Mouse (Mus musculus) liver, embryonic 11.5 days (tissue): ENCODE measurements around the gene Camkv. TPM values are rescaled to one million over a fixed set of nuclear protein-coding genes. Genes with fewer than 3 reads are reported as not detected.

ENCODE experiments used
- ATAC-seq: fragments of 200-750 bp; cut with Nextera tagmentation; replicated peaks from 2 replicates; pipeline ENCODE4 v1.8.0; 2017; ENCODE audit warnings: moderate number of reproducible peaks, mild to moderate bottlenecking, moderate TSS enrichment, moderate library complexity; ENCODE audit not compliant: low FRiP score
- DNase-seq: peaks from one replicate; pipeline ENCODE4 v3.0.0-alpha.2; 2017; ENCODE audit warnings: low spot score
- H3K27ac ChIP-seq: fragments of 300-500 bp; sonication (generic); 2 replicates; pipeline ENCODE4 v1.5.1; 2014; ENCODE audit warnings: mild to moderate bottlenecking, low read depth, low read length, control low read depth
- H3K27me3 ChIP-seq: fragments of 300-500 bp; sonication (generic); replicated peaks from 2 replicates; pipeline ENCODE4 v1.6.1; 2014; ENCODE audit warnings: low read length, mixed read lengths; ENCODE audit not compliant: control insufficient read depth, insufficient read depth
- H3K36me3 ChIP-seq: fragments of 300-500 bp; sonication (generic); 2 replicates; pipeline ENCODE4 v1.6.1; 2014; ENCODE audit warnings: mild to moderate bottlenecking, low read length, moderate library complexity, mixed read lengths; ENCODE audit not compliant: control insufficient read depth, insufficient read depth
- H3K4me1 ChIP-seq: fragments of 300-500 bp; sonication (generic); replicated peaks from 2 replicates; pipeline ENCODE4 v1.6.1; 2014; ENCODE audit warnings: low read length, mixed read lengths; ENCODE audit not compliant: control insufficient read depth, insufficient read depth
- H3K4me2 ChIP-seq: fragments of 300-500 bp; sonication (generic); 2 replicates; pipeline ENCODE4 v1.6.1; 2014; ENCODE audit warnings: mild to moderate bottlenecking, control low read depth, moderate library complexity
- H3K4me3 ChIP-seq: fragments of 300-500 bp; sonication (generic); 2 replicates; pipeline ENCODE4 v1.5.1; 2014; ENCODE audit warnings: low read depth, low read length, control low read depth
- H3K9ac ChIP-seq: fragments of 300-500 bp; sonication (generic); 2 replicates; pipeline ENCODE4 v1.6.1; 2014; ENCODE audit warnings: low read depth, low read length, control low read depth
- H3K9me3 ChIP-seq: fragments of 300-500 bp; sonication (generic); 2 replicates; pipeline ENCODE4 v1.6.1; 2016; ENCODE audit warnings: low read length, inconsistent platforms, mixed read lengths; ENCODE audit not compliant: control insufficient read depth
- WGBS: fragments of 180-500 bp; shearing (Covaris S2); extraction: QIAGEN DNeasy Blood & Tissue Kit; methylation state at CpG from one replicate; pipeline ENCODE4 v1.1.7; 2014; 5-methylcytosine and 5-hydroxymethylcytosine counted together
- polyA plus RNA-seq: library from polyadenylated mRNA; unstranded; fragments of >200 nt; fragmentation: Nextera tagmentation; extraction: Ambion mirVana; gene quantifications from 2 replicates; pipeline ENCODE4 v1.2.1, GENCODE M21; 2014

The Camkv gene
- polyA plus RNA-seq, 1 experiment from 2014 or later = 0.56 TPM

- Histone ChIP-seq H3K4me1 (peaks cover 12% of the 10 kb centered on the region), H3K4me3 (no peak overlapping the region), H3K36me3 (no peaks in the 10 kb centered on the region), H3K27ac (no peak overlapping the region), H3K27me3 (no peaks in the 10 kb centered on the region), H3K4me2 (no peak overlapping the region), H3K9me3 (no peaks in the 10 kb centered on the region), H3K9ac (no peak overlapping the region)
- 79% methylated on average over 13 of the region's 13 CpGs for WGBS
- DNase-seq (no peak), ATAC-seq (no peak)
These were observed 13.9 kb downstream of the Camkv start for GRCm38 (mm10) chr9:107949184-107949921.

GRCm38 (mm10) chr9:107949922-107950235 lies 14.4 kb downstream of the Camkv start, which contains the start of gene Traip:
Gene Traip, plus strand, starts transcription at chr9:107950136.
- Histone ChIP-seq H3K4me3 (peak within 1 kb of the TSS; percentile 72), H3K9me3 (no peaks in the 10 kb centered on the region), H3K27ac (peak within 1 kb of the TSS; percentile 33; the same call in 1 of the 2 replicates), H3K4me2 (peak within 1 kb of the TSS; percentile 66), H3K9ac (peak within 1 kb of the TSS; percentile 78), H3K27me3 (no peaks in the 10 kb centered on the region), H3K36me3 (no peaks in the 10 kb centered on the region), H3K4me1 (peaks cover 12% of the 10 kb centered on the region)
- DNase-seq (no peak), ATAC-seq (no peak)
- WGBS = 90% methylated on average over 10 of the region's 10 CpGs

GRCm38 (mm10) chr9:107950460-107951355 lies 15.2 kb downstream of the Camkv start:
- H3K4me2 ChIP-seq = peak overlapping the region; percentile 66
- H3K27me3 ChIP-seq = no peaks in the 10 kb centered on the region
- no peaks in the 10 kb centered on the region for H3K9me3 ChIP-seq
- H3K27ac ChIP-seq = peak overlapping the region; percentile 33; the same call in 1 of the 2 replicates
- peak; percentile 84 for DNase-seq
- peak overlapping the region; percentile 78 for H3K9ac ChIP-seq
- 17% methylated on average over 45 of the region's 45 CpGs for WGBS
- peak; percentile 87 for ATAC-seq
- H3K36me3 ChIP-seq = no peaks in the 10 kb centered on the region
- H3K4me3 ChIP-seq = peak overlapping the region; percentile 72
- H3K4me1 ChIP-seq = peaks cover 12% of the 10 kb centered on the region

GRCm38 (mm10) chr9:107955613-107956289 lies 20.3 kb downstream of the Camkv start:
- Histone ChIP-seq H3K4me3 (no peak overlapping the region), H3K4me1 (peaks cover 12% of the 10 kb centered on the region), H3K27ac (no peak overlapping the region), H3K36me3 (peaks cover 18% of the 10 kb centered on the region), H3K4me2 (no peak overlapping the region), H3K9ac (no peak overlapping the region), H3K27me3 (no peaks in the 10 kb centered on the region), H3K9me3 (no peaks in the 10 kb centered on the region)
- WGBS = 79% methylated on average over 6 of the region's 6 CpGs
- DNase-seq (no peak), ATAC-seq (no peak)

GRCm38 (mm10) chr9:107957141-107957540 lies 21.7 kb downstream of the Camkv start:
- H3K27me3 ChIP-seq = no peaks in the 10 kb centered on the region
- no peak for ATAC-seq

GRCm38 (mm10) chr9:107959896-107960295 lies 24.4 kb downstream of the Camkv start:
- no peak overlapping the region for H3K27ac ChIP-seq
- no peaks in the 10 kb centered on the region for H3K27me3 ChIP-seq
- 0 out of 2 replicates have a peak, but pooled peaks cover 4% of the 10 kb centered on the region for H3K4me1 ChIP-seq
- peaks cover 25% of the 10 kb centered on the region for H3K36me3 ChIP-seq
- no peak overlapping the region for H3K9ac ChIP-seq
- H3K4me3 ChIP-seq = no peak overlapping the region
- no peak overlapping the region for H3K4me2 ChIP-seq
- no peaks in the 10 kb centered on the region for H3K9me3 ChIP-seq
- no peak for DNase-seq
- no peak for ATAC-seq
- 66% methylated on average over 6 of the region's 6 CpGs for WGBS

More at GRCm38 (mm10) chr9:107957141-107957540, 21.7 kb downstream of the Camkv start:
- no peak overlapping the region for H3K4me2 ChIP-seq
- no peak overlapping the region for H3K9ac ChIP-seq
- no peak for DNase-seq
- peaks cover 21% of the 10 kb centered on the region for H3K36me3 ChIP-seq
- WGBS = 70% methylated on average over 6 of the region's 6 CpGs
- no peak overlapping the region for H3K27ac ChIP-seq
- H3K4me3 ChIP-seq = no peak overlapping the region
- peaks cover 5% of the 10 kb centered on the region for H3K4me1 ChIP-seq
- no peaks in the 10 kb centered on the region for H3K9me3 ChIP-seq

- Histone ChIP-seq H3K9ac (no peak overlapping the region), H3K27ac (no peak overlapping the region), H3K4me3 (no peak overlapping the region), H3K9me3 (no peaks in the 10 kb centered on the region), H3K4me1 (0 out of 2 replicates have a peak, but pooled peaks cover 4% of the 10 kb centered on the region), H3K27me3 (no peaks in the 10 kb centered on the region), H3K4me2 (no peak overlapping the region), H3K36me3 (peaks cover 25% of the 10 kb centered on the region)
- 65% methylated on average over 4 of the region's 4 CpGs for WGBS
- ATAC-seq (no peak), DNase-seq (no peak)
These were observed 25.5 kb downstream of the Camkv start for GRCm38 (mm10) chr9:107960928-107961327.

- Histone ChIP-seq H3K36me3 (peaks cover 25% of the 10 kb centered on the region), H3K9ac (no peak overlapping the region), H3K4me1 (0 out of 2 replicates have a peak, but pooled peaks cover 4% of the 10 kb centered on the region), H3K27ac (no peak overlapping the region), H3K4me2 (no peak overlapping the region), H3K4me3 (no peak overlapping the region), H3K27me3 (no peaks in the 10 kb centered on the region), H3K9me3 (no peaks in the 10 kb centered on the region)
- DNase-seq = no peak
- 91% methylated on average over 10 of the region's 10 CpGs for WGBS
- no peak for ATAC-seq
These were observed 25.9 kb downstream of the Camkv start for GRCm38 (mm10) chr9:107961351-107961762.
